Mouse (Mus musculus) gastrocnemius, adult 8-10 months (tissue): ENCODE measurements around the gene Shpk. TPM values are rescaled to one million over a fixed set of nuclear protein-coding genes. Genes with fewer than 3 reads are reported as not detected.

ENCODE experiments used
- DNase-seq, 2 experiments: peaks; one replicate each; pipeline ENCODE4 v3.0.0; 2022; ENCODE audit warnings: low spot score in 2 of 2
- total RNA-seq, 4 experiments: library from RNA; stranded (reverse); gene quantifications; 2 replicates each; pipeline ENCODE4 v1.2.4; 2022

Shpk gene
- 1 to 10 TPM in 1 of 4 experiments, under 1 TPM in 3; 0.29 to 1.1 (median 0.71) TPM for total RNA-seq

DNA sequence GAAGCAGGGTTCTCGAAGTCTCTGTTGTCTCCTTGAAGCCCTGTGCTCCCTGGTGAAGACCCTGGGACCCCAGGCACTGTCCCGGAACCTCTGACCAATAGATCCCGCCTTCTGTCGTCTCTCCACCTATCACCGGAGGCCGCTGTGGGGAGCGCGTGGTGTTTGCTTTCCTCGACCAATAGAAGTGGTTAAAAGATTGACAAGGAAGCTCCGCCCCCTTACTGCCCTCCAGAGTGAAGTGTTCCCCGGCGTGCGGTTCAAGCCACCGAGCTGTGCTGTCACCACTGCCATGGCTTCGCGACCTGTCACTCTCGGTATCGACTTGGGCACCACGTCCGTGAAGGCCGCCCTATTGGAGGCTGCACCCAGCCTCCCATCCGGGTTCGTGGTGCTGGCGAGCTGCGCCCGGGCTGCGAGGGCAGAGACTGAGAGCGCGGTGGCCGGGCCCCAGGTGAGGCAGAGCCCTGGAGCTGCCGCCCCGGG lies at the start of gene Shpk:
TSS of gene Shpk (plus strand) at position 231 of the 483 bp plus-strand sequence.
- DNase-seq: peak; percentile 91 to 92

DNA sequence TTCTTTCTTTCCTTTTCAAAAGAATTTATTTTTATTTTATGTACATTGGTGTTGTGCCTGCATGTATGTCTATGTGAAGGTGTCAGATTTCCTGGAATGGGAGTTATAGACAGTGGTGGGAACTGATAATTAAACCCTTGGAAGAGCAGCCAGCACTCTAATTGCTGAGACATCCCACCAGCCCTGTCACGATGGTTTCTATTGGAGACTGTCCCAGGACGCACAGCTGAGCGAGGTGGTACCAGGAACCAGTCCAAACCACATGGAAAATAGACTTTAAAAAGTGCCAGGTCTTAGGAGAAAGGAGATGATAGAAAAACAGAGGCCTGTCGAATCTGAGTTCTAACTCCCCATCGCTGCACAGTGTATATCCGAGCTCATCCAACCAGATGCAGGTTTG lies 44.2 kb upstream of the Shpk start:
- DNase-seq: no peak

DNA sequence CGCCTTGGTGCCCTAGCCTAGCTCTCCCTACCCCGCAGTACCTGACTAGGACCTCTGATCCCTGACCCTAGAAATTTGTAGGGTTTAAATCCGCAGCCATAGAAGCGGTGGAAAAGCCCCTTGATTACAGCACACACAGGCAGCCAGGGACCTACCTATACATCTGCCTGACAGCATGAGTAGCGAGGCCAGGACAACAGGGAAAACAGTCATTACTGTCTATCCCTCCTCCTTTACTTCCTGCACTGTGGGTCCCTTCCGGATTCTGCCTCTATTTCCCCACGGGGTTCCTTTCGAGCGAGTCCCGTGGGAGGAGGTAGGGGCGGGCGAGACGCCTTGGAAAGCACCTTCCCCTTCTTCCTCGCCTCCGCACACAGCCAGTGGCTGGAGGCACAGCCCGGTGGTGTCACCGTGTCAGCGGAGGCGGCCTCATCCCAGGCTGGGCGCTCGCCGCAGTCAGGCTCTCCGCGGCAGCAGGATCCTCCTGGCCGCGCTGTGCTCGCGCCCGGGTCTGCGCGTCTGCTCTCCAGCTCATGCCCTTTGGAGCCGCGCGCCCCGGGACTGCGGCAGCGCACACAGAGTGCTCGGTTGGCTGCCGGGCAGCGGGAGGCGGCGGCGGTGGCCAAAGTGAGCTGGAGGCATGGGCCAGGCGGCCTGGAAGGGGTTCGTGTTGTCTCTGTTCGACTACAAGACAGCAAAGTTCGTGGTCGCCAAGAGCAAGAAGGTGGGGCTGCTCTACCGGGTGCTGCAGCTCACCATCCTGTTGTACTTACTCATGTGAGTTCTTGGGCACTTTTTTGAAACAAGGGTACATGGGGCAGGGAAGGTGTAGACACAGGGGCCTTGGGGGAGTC lies 39.1 kb upstream of the Shpk start, which contains the start of gene P2rx5:
TSS of gene P2rx5 (plus strand) at position 465 of the 854 bp plus-strand sequence.
- peak; percentile 42 to 55 for DNase-seq

DNA sequence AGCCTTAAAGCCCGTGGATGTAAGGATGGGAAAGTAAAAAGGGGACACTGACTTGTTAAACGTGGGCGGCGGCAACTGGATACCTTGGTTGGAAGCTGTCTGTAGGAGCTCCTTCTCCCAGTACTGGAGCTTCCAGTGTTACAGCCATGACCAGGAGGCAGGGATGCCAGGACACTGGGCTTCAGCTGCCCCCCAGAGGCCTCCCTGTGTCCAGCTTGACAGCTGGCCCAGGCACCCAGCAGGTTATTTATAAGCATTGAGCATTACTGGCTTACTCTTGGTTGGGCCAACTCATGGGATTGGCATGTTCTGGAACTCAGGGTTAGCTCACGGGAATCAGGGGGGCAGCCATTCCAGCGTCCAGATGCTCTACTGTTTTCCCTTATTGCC lies 38.5 kb upstream of the Shpk start:
- DNase-seq: peak; percentile 73 to 83

DNA sequence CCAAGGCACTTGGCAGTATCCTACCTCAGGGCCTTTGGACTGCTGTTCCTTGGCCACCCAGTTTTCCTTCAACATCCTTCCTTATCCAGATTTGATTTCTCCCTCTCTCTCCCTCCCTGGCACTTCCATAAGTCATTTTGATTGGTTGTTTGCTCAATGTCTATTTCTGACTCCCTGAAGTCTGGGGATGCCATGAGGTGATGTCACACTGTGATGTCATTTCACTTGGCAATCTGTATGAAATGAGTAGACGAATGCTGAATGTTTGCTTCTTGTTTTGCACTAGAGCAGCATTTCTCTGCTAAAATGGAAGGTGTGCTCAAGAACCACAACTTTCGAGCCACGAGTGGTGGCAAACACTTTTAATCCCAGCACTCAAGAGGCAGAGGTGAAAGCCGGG lies 37.6 kb upstream of the Shpk start:
- no peak for DNase-seq

DNA sequence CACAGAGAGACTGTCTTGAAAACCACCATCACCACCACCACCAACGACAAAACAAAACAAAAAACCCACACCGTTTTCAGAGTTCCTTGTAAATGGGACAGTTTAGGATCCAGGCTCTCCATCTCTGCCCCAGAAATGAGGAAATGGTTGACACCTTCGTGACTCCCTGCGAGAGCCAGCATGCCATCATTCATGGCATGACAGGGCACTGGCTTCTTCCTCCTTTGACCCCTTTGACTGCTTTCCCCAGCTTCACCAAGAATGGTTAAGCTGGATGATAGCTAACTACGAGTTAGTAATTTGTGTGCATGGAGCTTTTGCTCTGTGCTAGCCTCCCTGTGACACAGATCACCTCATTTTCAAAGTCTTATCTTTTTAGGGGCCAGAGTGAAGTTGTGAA lies 37.0 kb upstream of the Shpk start:
- no peak for DNase-seq

DNA sequence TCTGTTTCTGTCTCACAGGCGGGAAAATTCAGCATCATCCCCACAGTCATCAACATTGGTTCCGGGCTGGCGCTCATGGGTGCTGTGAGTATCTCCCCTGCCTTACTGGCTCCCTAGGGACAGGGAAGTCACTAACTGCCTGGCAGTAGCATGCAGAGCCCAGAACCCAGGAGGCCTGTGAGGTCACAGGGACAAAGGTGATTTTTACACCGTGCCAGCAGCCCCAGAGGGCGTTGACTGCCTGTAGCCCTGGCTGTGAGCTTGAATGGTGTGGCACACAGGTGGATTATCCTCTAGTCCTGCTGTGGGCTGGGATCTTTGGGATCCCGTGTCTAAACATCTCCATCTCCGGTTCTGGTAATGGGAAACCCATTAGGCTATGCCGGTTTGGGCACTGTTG lies 31.2 kb upstream of the Shpk start:
- DNase-seq: no peak

DNA sequence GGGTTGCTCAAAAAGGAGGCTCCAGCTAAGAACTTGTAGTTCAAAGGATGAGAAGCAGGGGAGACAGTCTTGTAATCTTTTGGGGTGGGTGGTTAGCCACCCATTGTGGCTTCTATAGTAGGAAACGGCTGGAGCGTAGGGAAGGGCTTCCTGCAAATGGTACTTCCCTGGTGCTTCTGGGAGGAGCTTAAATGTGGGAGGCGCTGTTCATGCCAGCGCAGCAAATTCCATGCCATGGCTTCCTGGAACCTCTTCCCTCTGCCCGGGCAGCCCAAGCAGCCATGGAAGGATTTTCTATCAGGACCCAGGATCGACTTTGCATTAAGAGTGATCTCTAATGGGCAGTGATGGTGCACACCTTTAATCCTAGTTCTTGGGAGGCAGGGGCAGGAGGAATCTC lies 30.7 kb upstream of the Shpk start:
- DNase-seq: no peak

DNA sequence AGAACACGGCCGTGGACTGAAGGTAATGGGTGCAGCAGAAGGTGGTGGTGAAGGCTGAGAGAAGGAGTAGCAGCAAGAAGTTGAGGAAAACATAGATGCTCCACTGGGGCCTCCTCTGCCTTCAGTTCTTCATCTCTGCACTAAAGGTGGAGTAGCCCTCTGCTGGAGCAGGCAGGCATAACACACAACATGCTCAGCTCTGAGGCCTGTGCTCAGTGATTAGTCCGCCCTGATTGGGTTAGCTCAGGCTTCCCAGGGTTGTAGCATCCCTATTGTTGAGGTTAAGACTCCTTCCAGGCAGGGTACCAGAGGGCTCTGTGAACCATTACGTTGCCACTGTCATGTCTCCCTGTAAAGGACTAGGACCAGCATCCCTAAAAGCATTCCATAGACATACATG lies 30.0 kb upstream of the Shpk start:
- peak in 1 of 2 experiments; percentile 21 for DNase-seq

DNA sequence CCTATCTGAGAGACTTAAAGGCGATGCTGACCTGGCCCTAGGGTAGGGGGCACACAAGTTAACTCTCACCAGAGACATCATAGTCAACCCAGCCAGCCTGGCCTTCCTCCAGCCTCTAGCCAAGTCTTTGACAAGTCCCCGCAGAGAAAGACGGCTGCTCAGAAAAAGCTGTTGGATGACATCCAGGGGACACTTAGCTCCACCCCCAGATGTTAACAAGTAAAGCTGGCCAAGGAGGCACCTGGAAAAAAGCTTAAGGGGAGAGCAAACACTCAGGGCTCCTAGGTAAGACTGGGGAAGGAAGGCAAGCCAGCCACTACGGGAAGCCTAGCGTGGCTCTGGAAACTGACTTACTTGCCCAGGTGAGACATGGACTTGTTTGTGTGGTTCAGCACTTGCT lies 27.1 kb upstream of the Shpk start:
- DNase-seq: peak; percentile 17 to 23

DNA sequence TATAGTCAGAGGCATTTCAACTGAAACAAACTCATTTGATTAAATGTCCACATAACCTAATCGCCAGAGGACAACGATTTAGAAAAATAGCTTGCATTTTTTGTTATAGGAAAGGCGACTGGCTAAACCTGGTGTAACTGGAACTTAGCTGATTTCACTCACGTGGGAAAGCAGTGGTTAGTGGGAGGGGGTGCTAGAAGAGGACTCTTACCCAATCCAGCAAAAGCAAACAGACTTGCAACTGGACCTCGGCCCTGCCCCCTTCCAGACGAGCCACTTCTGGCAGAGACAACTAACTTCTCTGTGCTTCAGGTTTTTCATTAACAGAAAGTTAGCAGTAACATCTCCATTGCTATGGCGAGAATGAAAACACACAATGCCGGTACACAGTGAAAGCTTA lies 23.6 kb upstream of the Shpk start:
- no peak for DNase-seq

DNA sequence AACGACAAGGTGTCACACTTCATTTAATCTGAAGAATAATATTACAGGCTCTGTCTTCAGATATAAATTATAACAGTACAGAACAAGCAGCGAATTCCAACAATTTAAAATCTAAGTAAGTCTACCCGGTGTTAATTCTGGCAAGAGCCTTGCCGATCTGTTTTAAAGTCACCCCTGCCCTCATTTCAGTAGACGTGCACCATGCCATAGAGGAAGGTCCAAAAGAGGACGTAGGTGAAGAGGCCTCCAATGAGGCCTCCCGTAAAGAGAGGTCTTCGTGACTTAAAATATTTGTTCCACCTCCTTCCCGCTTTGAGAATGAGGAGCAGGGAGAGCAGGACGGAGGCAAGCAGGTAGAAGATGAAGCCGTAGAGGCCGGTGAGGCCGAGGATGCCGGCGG lies 23.1 kb upstream of the Shpk start:
- DNase-seq: no peak

DNA sequence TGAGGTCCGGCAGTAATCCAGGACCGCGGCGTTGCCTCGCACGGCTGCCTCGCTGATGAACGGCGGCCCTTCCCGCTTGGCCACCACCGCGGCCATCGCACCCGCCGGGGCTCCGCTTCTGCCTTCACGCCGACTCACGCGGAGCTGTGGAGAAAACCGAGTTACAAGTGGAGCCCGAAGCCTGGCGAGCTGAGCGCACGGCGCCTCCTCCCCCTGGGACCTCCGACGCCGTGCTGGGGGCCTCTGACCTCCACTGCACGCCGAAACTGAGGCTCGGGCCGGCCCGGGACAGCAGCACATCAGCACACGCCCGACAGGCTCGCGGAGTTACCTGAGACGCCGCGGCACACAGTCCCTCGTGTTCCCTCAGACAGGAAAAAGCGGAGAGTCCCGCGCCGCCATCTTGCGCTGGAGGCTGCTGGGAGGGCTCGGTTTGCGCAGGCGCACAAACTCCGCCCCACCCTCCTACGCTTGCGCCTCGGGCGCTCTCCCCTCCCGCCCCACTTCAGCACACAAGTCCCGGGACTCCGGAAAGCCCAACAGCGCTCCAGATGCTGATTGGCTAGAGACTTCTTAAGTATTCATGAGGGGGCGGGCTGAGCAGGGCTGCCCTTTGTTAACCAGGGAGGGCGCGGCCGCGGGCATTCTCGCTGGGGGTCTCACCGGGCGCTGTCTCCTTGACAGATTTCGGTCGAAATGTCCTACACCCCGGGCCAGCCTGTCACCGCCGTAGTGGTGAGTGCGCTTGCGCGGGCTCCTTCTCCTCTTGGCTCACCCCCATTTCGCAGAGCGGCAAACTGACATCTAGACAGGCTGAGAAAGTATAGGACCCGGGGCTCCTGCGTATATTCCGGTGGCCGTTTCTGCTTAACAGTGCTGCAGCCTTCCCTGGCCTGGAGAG lies 22.4 kb upstream of the Shpk start, which contains the start of the genes Emc6 and Tax1bp3:
TSS of gene Emc6 (minus strand) at position 430 of the 901 bp plus-strand sequence.
TSS of gene Tax1bp3 (plus strand) at position 476 of the 901 bp plus-strand sequence.
- peak; percentile 91 to 95 for DNase-seq

DNA sequence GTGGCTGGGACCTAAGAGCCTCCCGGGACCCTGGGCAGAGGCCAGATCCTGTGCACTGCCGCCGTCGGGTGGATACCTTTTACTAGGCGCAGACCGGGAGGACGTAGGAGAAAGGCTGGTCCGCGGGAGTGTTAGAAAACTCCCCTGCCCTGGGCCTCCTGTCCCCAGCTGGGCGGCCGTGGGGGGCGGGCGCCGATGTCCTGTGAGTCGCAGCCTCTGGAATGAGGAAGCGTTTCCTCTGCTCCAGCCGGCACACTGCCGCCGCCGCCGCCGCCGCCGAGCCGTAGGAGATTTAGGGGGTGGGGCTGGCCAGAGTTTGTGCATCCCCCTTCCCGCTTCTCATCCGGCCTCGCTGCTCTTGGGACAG lies 21.8 kb upstream of the Shpk start:
- peak; percentile 67 to 73 for DNase-seq

DNA sequence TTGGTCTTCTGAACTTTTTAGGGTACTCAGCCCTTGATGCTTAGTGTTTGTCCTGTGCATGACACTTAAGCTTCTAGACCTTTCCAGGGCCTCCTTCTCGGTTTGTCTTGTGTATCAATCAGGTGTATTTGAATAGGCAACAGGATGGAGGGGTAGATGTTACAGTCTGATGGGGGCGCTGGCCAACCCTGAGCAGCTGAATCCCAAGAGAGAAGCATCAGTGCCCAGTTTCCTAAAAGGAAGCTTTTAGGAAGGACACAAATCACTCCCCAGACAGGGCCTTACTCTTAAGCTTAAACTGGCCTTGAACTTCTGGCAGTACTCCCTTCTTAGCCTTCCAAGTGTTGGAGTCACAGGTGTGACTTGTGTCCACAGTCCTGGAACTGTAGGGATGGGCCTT lies 21.4 kb upstream of the Shpk start:
- no peak for DNase-seq

DNA sequence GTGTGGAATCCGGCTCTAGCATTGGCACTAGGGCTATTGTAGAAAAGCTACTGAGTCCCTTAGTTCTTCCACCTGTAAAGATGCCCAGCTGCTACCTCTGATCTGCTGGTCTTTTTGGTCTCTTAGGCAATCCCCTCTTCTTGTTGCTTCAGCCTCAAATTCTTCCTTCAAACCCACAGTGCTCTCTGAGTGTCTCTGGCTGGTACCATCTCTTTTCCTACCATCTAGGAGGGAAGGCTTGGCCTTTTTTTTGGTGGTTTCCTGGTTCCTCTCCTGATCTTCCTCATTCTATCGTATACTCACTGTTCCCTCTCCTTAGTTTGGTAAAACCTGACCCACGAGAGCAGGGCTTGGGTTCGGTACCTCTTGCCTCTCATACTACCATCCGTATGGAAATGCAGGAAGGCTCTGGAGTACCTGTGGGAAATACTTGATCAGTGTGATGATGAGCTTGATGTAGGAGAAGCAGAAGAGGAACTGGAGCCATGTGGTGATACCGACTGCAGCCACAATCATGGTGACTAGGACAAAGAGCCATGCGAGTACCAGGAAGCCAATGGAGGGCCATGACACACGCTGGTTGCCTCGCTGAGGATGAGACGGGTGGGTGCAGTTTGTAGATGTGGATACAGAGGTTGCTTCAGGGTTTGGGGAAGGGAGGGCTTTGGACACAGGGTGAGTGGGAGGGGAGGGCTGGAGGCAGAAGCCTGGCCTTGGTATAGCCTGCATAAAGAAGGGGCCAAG lies 13.2 kb upstream of the Shpk start:
- DNase-seq: no peak

DNA sequence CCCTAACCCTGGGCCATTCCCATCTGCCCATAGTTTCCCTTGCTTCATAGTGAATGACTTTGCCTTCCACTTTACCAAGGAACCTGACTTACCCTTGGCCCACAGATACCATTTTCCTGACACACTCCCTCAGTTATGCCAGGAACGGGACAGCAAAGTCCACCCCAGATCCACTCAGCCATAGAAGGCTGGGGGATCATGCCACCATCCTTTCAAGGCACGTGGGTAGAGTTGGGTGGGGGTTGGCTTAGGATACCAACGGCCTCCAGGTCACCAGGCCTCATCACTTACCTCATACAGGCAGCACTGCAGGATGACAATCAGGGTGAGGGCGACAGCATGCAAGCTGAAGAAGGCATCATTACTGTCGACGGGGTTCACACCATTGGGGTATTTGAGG lies 12.0 kb upstream of the Shpk start:
- DNase-seq: no peak

DNA sequence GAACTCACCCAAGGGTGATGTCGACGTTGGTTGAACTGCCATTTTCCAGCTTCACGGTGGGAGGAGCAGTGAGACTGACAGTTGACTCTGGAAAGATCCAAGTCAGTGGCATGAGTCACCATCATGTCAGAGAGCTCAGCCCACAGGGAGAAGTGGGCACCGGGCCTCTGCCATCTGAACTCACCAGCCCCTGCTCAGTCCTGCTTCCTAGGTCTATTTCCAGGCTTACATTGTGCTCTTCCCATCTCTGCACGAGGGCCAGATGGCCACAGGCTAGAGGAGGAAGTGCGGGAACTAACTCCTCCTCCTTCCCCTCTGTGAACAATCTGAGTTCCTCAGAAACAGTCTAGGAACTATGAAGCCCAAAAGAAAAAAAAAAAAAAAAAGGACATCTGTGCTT lies 6.2 kb upstream of the Shpk start:
- no peak for DNase-seq

DNA sequence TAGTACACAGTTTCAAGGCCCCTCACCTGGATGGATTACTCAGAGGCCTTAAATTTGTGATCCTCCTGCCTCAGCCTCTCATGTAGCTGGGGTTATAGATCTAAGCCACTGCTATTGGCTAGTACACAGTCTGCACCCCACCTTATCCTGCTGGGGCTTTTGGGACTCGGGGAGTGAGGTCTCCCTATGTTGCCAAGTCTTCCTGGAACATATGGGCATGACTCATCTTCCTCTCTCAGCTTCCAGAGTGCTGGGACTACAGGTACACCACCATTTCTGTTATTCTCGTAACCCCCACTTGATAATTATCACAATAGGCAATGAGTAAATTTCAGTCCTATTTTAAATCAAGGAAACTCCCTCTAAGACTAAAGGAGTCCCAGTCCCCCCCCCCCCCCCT lies 4.8 kb upstream of the Shpk start:
- DNase-seq: no peak

DNA sequence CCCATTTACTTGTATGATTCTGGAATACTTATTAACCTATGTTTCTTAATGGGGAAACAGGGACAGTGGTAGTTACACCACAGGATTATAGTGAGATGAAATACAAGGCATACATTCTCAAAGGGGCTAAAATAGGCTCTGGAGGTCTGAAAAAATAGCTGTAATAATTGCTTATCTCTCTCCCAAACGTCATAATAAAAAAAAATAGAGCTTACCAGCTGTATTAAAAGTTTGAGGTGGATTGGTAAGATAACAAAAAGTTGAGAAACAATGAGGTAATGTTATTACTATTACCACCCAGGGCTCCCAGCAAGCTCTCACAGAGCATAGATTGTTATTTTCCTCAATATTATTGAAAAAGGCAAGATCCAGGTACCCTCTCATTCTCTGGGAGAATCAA lies 1.1 kb upstream of the Shpk start:
- no peak for DNase-seq

DNA sequence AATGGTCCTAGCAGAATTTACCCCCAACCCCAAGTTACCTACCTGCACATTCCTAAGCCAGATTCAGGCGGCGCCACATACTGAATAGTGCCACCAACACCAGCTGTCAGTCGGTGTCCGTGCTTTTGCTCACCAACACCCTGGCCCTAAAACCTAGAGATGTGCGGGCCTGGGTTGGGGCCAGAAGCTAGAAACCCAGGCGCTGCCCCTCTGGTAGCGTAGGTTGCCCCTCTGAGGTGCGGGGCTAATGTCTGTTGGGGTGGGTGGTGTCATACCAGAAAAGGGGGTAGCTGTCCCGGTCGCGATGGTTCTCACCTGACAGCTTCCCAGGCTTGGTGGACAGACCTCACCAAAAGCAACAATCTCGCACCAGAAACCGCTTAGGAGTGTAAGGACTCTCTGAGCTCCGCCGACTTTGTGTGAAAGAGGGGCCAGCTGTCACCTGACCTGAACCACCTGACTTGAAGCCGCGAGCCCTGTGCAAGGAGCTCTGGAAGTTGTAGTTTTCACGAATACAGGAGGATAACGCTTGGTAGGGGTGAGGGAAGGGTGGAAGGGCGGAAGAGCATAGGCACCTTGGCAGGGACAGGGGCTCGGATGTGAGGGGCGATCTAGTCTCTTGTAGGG lies 544 bp upstream of the Shpk start, which contains the start of gene Ctns:
TSS of gene Ctns (minus strand) at position 440 of the 627 bp plus-strand sequence.
- peak in 1 of 2 experiments; percentile 77 for DNase-seq
